Mouse (Mus musculus) C2C12 (cell line): ENCODE results near the gene Usp6nl.

ENCODE experiments used
- CEBPB ChIP-seq: IDR thresholded peaks from one replicate; pipeline ENCODE4 v1.6.1; 2011; ENCODE audit warnings: low read depth, mild to moderate bottlenecking, control low read depth, moderate library complexity
- CTCF ChIP-seq: IDR thresholded peaks from one replicate; pipeline ENCODE4 v1.5.1; 2011; ENCODE audit not compliant: control insufficient read depth, insufficient read depth, insufficient read length
- FOSL1 ChIP-seq: IDR thresholded peaks from one replicate; pipeline ENCODE4 v1.8.0; 2011; ENCODE audit warnings: mild to moderate bottlenecking, low read length; ENCODE audit not compliant: poor library complexity, insufficient read depth, severe bottlenecking
- MAX ChIP-seq: IDR thresholded peaks from one replicate; pipeline ENCODE4 v1.6.1; 2011; ENCODE audit warnings: mild to moderate bottlenecking, control low read depth
- MYOD1 ChIP-seq: IDR thresholded peaks from one replicate; pipeline ENCODE4 v1.6.1; 2011; ENCODE audit warnings: low read depth; ENCODE audit not compliant: control insufficient read depth, insufficient read length
- MYOG ChIP-seq: IDR thresholded peaks from one replicate; pipeline ENCODE4 v1.6.1; 2011; ENCODE audit not compliant: control insufficient read depth, insufficient read length; ENCODE audit errors: extremely low read depth

- TF ChIP-seq CTCF (no peak), MYOG (no peak), CEBPB (no peak), MAX (no peak), FOSL1 (no peak), MYOD1 (no peak)
Measured at GRCm38 (mm10) chr2:6407711-6408110, 85.2 kb downstream of the Usp6nl start.
